Mouse (Mus musculus) intestine, embryonic 16.5 days (tissue): ENCODE results near the gene Gm20388. TPM values are rescaled to one million over a fixed set of nuclear protein-coding genes. Genes with fewer than 3 reads are reported as not detected.
A peak's percentile ranks its signal among the peaks of the same experiment; 100 is the strongest.

Source experiments
- ATAC-seq: fragments of 200-750 bp; cut with Nextera tagmentation; 2 replicates; pipeline ENCODE4 v1.8.0; 2017; ENCODE audit warnings: moderate TSS enrichment, moderate library complexity
- H3K27ac ChIP-seq: fragments of 300-500 bp; sonication (generic); 2 replicates; pipeline ENCODE4 v1.5.1; 2014; ENCODE audit warnings: mild to moderate bottlenecking, low read length
- H3K27me3 ChIP-seq: fragments of 300-500 bp; sonication (generic); replicated peaks from 2 replicates; pipeline ENCODE4 v1.6.1; 2014; ENCODE audit warnings: low read length, control low read depth, mixed read lengths; ENCODE audit not compliant: control insufficient read depth, insufficient read depth
- H3K36me3 ChIP-seq: fragments of 300-500 bp; sonication (generic); 2 replicates; pipeline ENCODE4 v1.6.1; 2014; ENCODE audit warnings: low read length, control low read depth; ENCODE audit not compliant: control insufficient read depth, insufficient read depth
- H3K4me1 ChIP-seq: fragments of 300-500 bp; sonication (generic); 2 replicates; pipeline ENCODE4 v1.6.1; 2014; ENCODE audit warnings: low read length, control low read depth, mixed read lengths; ENCODE audit not compliant: control insufficient read depth, insufficient read depth
- H3K4me2 ChIP-seq: fragments of 300-500 bp; sonication (generic); 2 replicates; pipeline ENCODE4 v1.6.1; 2014; ENCODE audit warnings: low read depth, low read length, control low read depth
- H3K4me3 ChIP-seq: fragments of 300-500 bp; sonication (generic); 2 replicates; pipeline ENCODE4 v1.5.1; 2014; ENCODE audit warnings: mild to moderate bottlenecking, low read length
- H3K9ac ChIP-seq: fragments of 300-500 bp; sonication (generic); 2 replicates; pipeline ENCODE4 v1.6.1; 2014; ENCODE audit warnings: low read depth, low read length
- H3K9me3 ChIP-seq: fragments of 300-500 bp; sonication (generic); 2 replicates; pipeline ENCODE4 v1.6.1; 2016; ENCODE audit warnings: low read length, control low read depth; ENCODE audit not compliant: control insufficient read depth
- WGBS: fragments of 180-500 bp; shearing (Covaris S2); extraction: QIAGEN DNeasy Blood & Tissue Kit; methylation state at CpG from one replicate; pipeline ENCODE4 v1.1.7; 2014; 5-methylcytosine and 5-hydroxymethylcytosine counted together
- polyA plus RNA-seq: library from polyadenylated mRNA; unstranded; fragments of >200 nt; fragmentation: Nextera tagmentation; extraction: Ambion mirVana; gene quantifications from 2 replicates; pipeline ENCODE4 v1.2.1, GENCODE M21; 2015

The Gm20388 gene
- polyA plus RNA-seq, 1 experiment from 2014 or later = 5.8 TPM

DNA sequence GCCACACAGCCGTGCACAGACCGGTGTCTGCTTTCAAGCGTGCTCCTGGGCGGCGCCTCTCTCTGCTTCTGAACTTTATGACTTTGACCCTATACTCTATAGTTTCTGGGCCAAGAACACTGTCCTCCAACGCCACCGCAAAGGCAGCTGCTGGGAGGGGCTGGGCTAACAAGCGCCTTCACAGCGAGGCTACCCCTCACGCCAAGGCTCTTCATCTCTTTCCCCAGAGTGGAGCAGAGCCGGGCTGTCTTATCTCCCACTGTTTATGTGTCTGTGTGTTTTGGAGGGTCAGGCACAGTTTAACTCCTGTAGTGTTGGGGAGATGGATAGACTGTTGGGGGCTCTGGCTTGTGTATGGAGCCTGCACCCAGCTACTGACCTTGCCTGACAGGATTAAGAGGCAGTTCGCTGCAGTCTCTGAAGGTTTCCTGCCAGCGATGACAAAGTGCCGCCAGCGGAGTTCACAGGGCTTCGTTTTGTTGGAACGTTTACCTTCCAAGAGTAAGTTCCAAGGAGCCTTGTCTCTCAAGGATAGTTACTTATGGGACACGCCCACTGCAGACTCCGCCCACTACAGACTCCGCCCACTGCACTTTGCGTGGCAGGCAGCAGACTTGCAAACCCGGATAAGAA, 783.3 kb downstream of the Gm20388 start:
- Histone ChIP-seq H3K36me3 (no peaks in the 10 kb centered on the region), H3K9ac (peak overlapping the region; percentile 42), H3K27me3 (no peaks in the 10 kb centered on the region), H3K4me2 (peak overlapping the region; percentile 52), H3K4me1 (peaks cover 44% of the 10 kb centered on the region), H3K4me3 (peak overlapping the region; percentile 27; the same call in 1 of the 2 replicates), H3K9me3 (no peaks in the 10 kb centered on the region), H3K27ac (peak overlapping the region; percentile 91)
- peak; percentile 84 for ATAC-seq
- WGBS = 11% methylated on average over 22 of the region's 22 CpGs

DNA sequence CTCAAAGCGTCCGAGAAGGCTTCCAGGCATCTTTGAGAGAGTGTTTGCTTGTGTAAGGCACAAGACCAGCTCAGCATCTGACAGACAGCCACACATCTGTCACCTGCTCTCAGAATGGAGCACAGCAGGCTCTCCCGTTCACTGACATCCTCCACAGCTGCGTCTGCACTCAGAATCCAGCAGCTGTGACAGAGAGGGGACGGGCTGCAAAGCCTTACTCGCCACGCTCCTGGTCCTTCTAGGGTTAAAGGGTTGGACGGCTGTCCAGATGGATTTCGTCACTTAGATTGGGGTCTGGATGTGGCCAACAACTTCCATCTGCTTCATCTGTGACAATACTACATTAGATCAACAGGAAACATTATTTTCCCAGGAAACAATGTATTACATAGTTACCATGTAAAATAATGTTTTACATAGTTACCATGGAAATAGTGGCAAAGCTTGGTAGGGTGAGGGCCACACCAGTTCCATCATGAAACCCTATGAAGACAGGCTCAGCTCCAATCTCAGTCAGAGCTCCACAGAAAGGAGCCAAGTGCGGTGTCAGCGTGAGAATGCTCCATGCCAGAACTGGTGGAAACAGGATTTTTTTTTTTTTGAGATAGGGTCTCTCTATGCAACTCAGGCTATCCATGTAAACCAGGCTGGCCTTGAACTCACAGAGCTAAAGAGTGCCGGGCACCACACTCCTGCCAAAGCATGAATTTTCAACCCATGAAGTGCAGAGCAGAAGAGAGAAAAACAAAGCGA, 785.9 kb downstream of the Gm20388 start:
- H3K27me3 ChIP-seq = no peaks in the 10 kb centered on the region
- WGBS = 43% methylated on average over 13 of the region's 13 CpGs
- H3K27ac ChIP-seq = peak overlapping the region; percentile 75
- no peaks in the 10 kb centered on the region for H3K36me3 ChIP-seq
- H3K9ac ChIP-seq = 0 out of 2 replicates have a peak overlapping the region, but pooled peaks have one; percentile 29
- H3K4me2 ChIP-seq = no peak overlapping the region
- ATAC-seq = 0 out of 2 replicates have a peak, but pooled peaks have one; percentile 16
- no peaks in the 10 kb centered on the region for H3K9me3 ChIP-seq
- H3K4me3 ChIP-seq = no peak overlapping the region
- peaks cover 46% of the 10 kb centered on the region for H3K4me1 ChIP-seq

DNA sequence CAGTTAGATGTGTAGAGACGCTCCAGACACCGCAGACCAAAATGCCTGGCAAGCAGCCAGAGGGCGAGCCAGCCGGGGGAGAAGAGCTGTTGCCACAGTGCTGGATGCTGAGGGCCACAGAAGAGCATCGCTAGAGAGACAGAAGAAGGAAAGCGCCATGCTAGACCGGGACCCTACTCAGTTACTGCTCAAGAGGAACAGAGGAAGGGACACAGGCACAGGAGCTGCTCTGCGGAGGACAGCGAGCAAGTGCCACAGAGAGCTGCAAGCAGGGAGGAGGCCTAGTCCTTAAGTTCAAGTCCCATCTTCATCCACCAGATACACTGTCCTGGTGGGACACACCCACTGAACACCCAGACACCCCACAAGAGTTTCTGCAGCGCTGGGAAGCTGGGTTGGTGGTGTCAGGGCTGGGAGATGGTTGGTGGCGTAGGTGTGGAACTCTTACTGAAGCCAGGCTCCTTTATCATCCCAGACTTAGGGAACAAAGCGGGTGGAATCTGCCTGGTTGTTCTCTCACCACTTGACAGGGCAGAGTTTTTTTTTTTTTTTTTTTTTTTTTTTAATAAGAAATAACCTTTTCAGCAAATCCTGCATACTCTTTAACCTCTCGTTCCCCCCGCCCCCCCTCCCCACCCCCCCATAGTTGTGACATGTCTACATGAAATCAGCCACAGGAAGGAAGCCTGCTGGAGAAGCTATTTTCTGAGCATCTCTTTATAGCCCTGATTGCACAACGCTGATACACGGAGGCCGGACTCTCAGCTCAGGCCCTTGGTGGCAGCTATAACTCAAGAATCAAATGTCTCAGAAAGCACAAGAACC, 786.7 kb downstream of the Gm20388 start:
- H3K27me3 ChIP-seq = no peaks in the 10 kb centered on the region
- H3K9me3 ChIP-seq = no peaks in the 10 kb centered on the region
- H3K9ac ChIP-seq = peak overlapping the region; percentile 29; the same call in 1 of the 2 replicates
- H3K4me3 ChIP-seq = no peak overlapping the region
- WGBS = 54% methylated on average over 17 of the region's 17 CpGs
- no peak overlapping the region for H3K4me2 ChIP-seq
- H3K27ac ChIP-seq = peak overlapping the region; percentile 75
- H3K4me1 ChIP-seq = peaks cover 52% of the 10 kb centered on the region
- H3K36me3 ChIP-seq = no peaks in the 10 kb centered on the region
- no peak for ATAC-seq

DNA sequence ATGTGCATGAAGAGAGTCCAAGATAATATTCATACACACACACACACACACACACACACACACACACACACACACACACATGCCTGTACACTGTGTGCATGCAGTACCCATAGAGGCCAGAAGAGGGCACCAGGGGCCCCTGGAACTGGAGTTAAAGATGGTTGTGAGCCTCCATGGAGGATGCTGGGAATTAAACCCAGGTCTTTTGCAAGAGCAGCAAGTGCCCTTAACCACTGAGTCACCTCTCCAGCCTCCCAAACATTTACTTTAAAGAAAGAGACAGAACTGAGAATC, 787.3 kb downstream of the Gm20388 start:
- Histone ChIP-seq H3K9me3 (no peaks in the 10 kb centered on the region), H3K27ac (peak overlapping the region; percentile 67; the same call in 1 of the 2 replicates), H3K36me3 (no peaks in the 10 kb centered on the region), H3K27me3 (no peaks in the 10 kb centered on the region), H3K4me1 (peaks cover 48% of the 10 kb centered on the region), H3K4me2 (no peak overlapping the region), H3K4me3 (no peak overlapping the region), H3K9ac (no peak overlapping the region)
- no peak for ATAC-seq

DNA sequence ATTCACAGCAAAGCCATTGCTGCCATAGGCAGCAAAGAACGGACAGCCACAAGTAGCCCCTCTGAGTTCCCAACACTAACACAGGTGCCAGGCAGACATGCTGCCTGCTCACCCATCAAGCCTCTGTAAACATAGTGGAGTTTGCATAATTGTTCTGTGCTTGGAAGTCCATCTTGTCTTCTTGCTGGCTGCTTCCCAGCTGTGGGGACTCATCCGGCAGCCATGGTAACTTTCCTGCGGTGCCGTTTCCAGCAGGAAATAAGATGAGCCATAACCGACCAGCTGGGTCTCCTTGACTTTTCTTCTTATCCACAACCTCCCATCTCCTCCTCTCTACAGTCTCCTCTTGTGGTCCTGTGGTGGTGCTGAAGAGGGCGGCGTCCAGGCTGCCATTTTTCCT, 787.8 kb downstream of the Gm20388 start:
- H3K36me3 ChIP-seq = no peaks in the 10 kb centered on the region
- ATAC-seq = no peak
- H3K4me3 ChIP-seq = no peak overlapping the region
- H3K4me1 ChIP-seq = peaks cover 47% of the 10 kb centered on the region
- no peaks in the 10 kb centered on the region for H3K27me3 ChIP-seq
- H3K9me3 ChIP-seq = no peaks in the 10 kb centered on the region
- peak overlapping the region; percentile 67 for H3K27ac ChIP-seq
- 57% methylated on average over 7 of the region's 7 CpGs for WGBS
- H3K9ac ChIP-seq = no peak overlapping the region
- H3K4me2 ChIP-seq = no peak overlapping the region

DNA sequence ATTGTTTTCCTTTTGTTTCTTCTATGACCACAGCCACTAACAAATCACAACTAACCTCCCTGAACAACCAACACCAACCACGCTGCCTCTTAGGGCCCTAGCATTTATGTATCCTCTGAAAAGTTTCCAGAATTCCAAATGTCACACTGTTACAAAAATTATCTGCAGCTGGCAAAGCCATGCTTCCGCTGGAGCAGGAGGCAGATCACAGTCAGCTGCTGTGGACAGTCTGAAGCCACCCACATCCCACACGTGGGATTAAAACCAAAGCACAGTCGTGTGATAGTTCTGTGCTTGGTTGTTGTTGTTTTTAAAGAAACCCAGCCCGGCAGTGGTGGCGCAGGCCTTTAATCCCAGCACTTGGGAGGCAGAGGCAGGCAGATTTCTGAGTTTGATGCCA, 788.4 kb downstream of the Gm20388 start:
- Histone ChIP-seq H3K4me3 (no peak overlapping the region), H3K27me3 (no peaks in the 10 kb centered on the region), H3K9ac (no peak overlapping the region), H3K27ac (no peak overlapping the region), H3K4me1 (peaks cover 43% of the 10 kb centered on the region), H3K9me3 (no peaks in the 10 kb centered on the region), H3K36me3 (no peaks in the 10 kb centered on the region), H3K4me2 (no peak overlapping the region)
- ATAC-seq = no peak
- 62% methylated on average over 6 of the region's 6 CpGs for WGBS

DNA sequence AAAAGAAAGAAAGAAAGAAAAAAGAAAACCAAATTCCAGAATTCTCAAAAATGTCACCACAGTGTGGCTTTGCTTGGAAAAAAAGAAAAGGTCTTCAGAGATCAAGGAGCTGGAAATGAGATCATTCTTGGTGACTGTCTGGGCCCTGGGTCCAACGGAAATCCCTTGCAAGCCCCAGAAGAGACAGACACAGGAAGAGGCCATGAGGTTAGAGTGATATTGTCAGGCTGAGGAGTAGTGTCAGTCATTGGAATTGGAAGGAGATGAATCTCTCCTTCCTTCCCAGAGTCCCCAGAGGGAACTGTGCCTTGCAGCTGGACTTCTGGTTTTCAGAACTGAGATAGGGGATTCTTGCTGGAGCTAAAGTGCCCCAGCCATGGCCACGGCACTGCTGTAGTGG, 788.9 kb downstream of the Gm20388 start:
- Histone ChIP-seq H3K9ac (no peak overlapping the region), H3K4me1 (peaks cover 38% of the 10 kb centered on the region), H3K4me3 (no peak overlapping the region), H3K36me3 (no peaks in the 10 kb centered on the region), H3K27ac (peak overlapping the region; percentile 21; the same call in 1 of the 2 replicates), H3K27me3 (no peaks in the 10 kb centered on the region), H3K9me3 (no peaks in the 10 kb centered on the region), H3K4me2 (no peak overlapping the region)
- ATAC-seq = no peak
- 73% methylated on average over 2 of the region's 2 CpGs for WGBS

DNA sequence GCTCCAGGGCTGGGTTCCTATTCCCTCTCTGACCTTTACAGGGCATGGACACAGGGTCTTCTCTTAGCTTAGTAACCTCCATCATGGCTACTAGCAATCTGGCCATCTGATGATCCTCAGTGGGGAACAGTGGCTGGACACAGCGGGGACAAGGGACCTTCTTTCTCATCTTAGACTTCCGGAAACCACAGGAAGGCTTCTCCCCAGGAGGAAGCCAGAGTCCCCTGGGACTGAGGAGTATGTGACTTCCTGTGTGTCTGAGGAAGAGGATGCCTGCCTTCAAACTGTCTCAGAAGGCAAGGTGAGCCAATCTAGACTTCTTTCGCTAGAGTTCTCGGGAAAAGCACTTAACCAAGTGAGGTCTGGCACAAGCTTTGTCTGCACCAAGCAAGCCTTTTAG, 789.4 kb downstream of the Gm20388 start:
- WGBS = 86% methylated on average over 4 of the region's 4 CpGs
- Histone ChIP-seq H3K27me3 (no peaks in the 10 kb centered on the region), H3K4me2 (no peak overlapping the region), H3K9ac (no peak overlapping the region), H3K27ac (no peak overlapping the region), H3K36me3 (no peaks in the 10 kb centered on the region), H3K4me3 (no peak overlapping the region), H3K9me3 (no peaks in the 10 kb centered on the region), H3K4me1 (peaks cover 35% of the 10 kb centered on the region)
- no peak for ATAC-seq

DNA sequence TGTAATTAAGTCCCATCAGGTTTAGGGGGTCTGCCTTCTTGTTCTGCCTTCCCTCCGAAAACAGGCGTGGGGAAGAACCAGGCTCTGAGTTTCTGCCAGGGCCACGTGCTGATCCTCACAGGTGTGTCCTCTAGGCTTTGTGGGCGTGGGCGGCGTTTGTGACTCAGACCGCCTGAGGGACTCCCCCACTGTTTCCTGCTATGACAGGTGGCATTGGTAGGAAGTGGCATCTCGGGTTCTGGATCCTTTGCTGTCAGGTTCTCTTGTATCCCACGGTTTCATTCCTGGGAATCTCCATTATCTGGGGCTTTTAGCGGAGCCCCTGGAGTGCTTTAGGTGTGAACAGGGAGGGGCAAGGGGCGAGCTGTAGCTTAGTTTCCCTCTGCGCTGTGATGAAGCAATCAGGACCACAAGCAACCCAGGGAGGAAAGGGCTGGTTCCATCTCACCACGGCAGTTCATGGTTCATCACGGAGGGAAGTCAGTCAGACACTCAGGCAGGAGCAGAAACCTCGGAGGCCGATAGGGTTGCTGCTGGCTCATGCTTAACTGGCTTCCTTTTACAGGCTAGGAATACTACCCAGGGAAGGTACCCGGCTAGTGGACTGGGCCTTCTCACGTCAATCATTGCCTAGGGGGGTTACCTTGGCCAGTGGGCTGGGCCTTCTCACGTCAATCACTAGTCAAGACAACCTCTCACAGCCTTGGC, 791.3 kb downstream of the Gm20388 start:
- peak; percentile 77 for ATAC-seq
- no peak overlapping the region for H3K4me3 ChIP-seq

More for the DNA sequence above, 791.3 kb downstream of the Gm20388 start:
- Histone ChIP-seq H3K4me2 (no peak overlapping the region), H3K9me3 (no peaks in the 10 kb centered on the region), H3K27me3 (no peaks in the 10 kb centered on the region), H3K27ac (no peak overlapping the region), H3K9ac (no peak overlapping the region), H3K4me1 (peaks cover 23% of the 10 kb centered on the region), H3K36me3 (no peaks in the 10 kb centered on the region)
- 57% methylated on average over 19 of the region's 19 CpGs for WGBS
